Mouse (Mus musculus) C2C12 (cell line): Measurements from ENCODE around the gene Btg1.

ENCODE experiments used
- CEBPB ChIP-seq: IDR thresholded peaks from one replicate; pipeline ENCODE4 v1.6.1; 2011; ENCODE audit warnings: low read depth, mild to moderate bottlenecking, control low read depth, moderate library complexity
- CTCF ChIP-seq: IDR thresholded peaks from one replicate; pipeline ENCODE4 v1.5.1; 2011; ENCODE audit not compliant: control insufficient read depth, insufficient read depth, insufficient read length
- FOSL1 ChIP-seq: IDR thresholded peaks from one replicate; pipeline ENCODE4 v1.8.0; 2011; ENCODE audit warnings: mild to moderate bottlenecking, low read length; ENCODE audit not compliant: poor library complexity, insufficient read depth, severe bottlenecking
- MAX ChIP-seq: IDR thresholded peaks from one replicate; pipeline ENCODE4 v1.6.1; 2011; ENCODE audit warnings: mild to moderate bottlenecking, control low read depth
- MYOD1 ChIP-seq: IDR thresholded peaks from one replicate; pipeline ENCODE4 v1.6.1; 2011; ENCODE audit warnings: low read depth; ENCODE audit not compliant: control insufficient read depth, insufficient read length
- MYOG ChIP-seq: IDR thresholded peaks from one replicate; pipeline ENCODE4 v1.6.1; 2011; ENCODE audit not compliant: control insufficient read depth, insufficient read length; ENCODE audit errors: extremely low read depth
- USF1 ChIP-seq: IDR thresholded peaks from one replicate; pipeline ENCODE4 v1.6.1; 2011; ENCODE audit warnings: low read depth, mild to moderate bottlenecking, control low read depth, moderate library complexity

- no peak for TF ChIP-seq CTCF
- no peak for TF ChIP-seq MYOG
- TF ChIP-seq MAX: no peak
- TF ChIP-seq MYOD1: no peak
- TF ChIP-seq USF1: no peak
- TF ChIP-seq CEBPB: no peak
- TF ChIP-seq FOSL1: no peak
Measured at GRCm38 (mm10) chr10:96588233-96588632, 28.6 kb upstream of the Btg1 start.
